Mouse (Mus musculus): ENCODE data around the gene Cd300lg.

DNA sequence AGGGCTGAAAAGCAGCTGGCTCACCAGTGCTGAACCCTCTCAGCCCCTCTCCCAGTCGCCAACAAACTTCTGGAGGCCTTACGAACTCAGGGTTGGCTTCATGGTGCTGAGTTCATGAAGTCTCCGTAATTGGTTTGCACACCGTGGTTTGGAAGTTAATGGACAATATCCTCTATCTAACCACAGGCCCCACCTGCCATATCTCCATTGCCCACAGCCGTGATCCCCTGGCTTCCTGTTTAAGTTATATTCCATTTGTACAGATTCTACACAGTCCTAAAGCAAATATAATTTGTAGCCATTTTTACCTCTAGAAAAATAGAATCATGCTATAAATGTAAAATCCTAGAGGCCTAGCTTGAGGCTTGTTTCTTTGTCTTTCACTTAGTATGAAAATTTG lies 31.4 kb downstream of the Cd300lg start:
- TF ChIP-seq CTCF (IDR thresholded peaks at IDR 0.05; ENCODE audit: extremely low read depth, insufficient read length, insufficient replicate concordance, low read depth, low read length) (no peak), POLR2A (IDR thresholded peaks at IDR 0.05; ENCODE audit: low read depth, low read length) (no peak)

All from small intestine, adult 2 months (tissue).